9 mouse cellular contexts compared by ENCODE assay signal in genomic region chr2:114853715-114854530, GRCm38 (mm10).
A peak's percentile ranks its signal among the peaks of the same experiment; 100 is the strongest.
DNase-seq lines count a peak whose midpoint lies in the region; ATAC-seq and TF ChIP-seq lines count a peak whose summit lies in the region.
"Had no signal": no experiment of that assay in that cellular context is flagged by ENCODE, and none has a peak within 500 bp of the region (broad histone marks: within the 10 kb centered on the region; RNA-seq: fewer than 3 reads in every experiment).

No protein-coding gene starts in this region.

- no peak for ATAC-seq in heart, embryonic 12.5 days (ENCODE audit: insufficient number of reproducible peaks, low FRiP score)
- ATAC-seq in midbrain, embryonic 16.5 days = peak; percentile 96

- intact Hi-C loops in heart, adult 2 months (cut with DNase I) = loop anchor here (5.0 to 10.0 kb wide), 4 partner anchors 589 to 1253 kb away; no protein-coding TSS in a partner anchor
- intact Hi-C loops in gastrocnemius, postnatal 14 days (cut with DNase I; ENCODE audit: low total_unique reads) = no loop called here
- intact Hi-C loops in left cerebral cortex, postnatal 36 days (cut with DNase I) = loop anchor here (10.0 kb wide), 6 partner anchors 391 to 1971 kb away; partner anchors contain the start of gene Meis2

- H3K36me3 ChIP-seq in heart, adult 2 months (ENCODE audit: control insufficient read depth, insufficient read depth, low read length) = no peaks in the 10 kb centered on the region
- H3K36me3 ChIP-seq in heart, embryonic 12.5 days = no peaks in the 10 kb centered on the region
- H3K36me3 ChIP-seq in midbrain, embryonic 16.5 days (ENCODE audit: control insufficient read depth, insufficient read depth, low read length) = no peaks in the 10 kb centered on the region
- H3K36me3 ChIP-seq: stomach, embryonic 15.5 days had no signal

- no peak overlapping the region for H3K4me3 ChIP-seq in heart, adult 2 months
- H3K4me3 ChIP-seq in heart, embryonic 12.5 days = no peak overlapping the region
- H3K4me3 ChIP-seq in cortical plate, adult 2 months (ENCODE audit: insufficient read depth, low read length) = no peak overlapping the region; the same call in 1 of the 2 replicates
- no peak overlapping the region; the same call in 1 of the 2 replicates for H3K4me3 ChIP-seq in midbrain, embryonic 16.5 days (ENCODE audit: low read depth, low read length)
- H3K4me3 ChIP-seq: stomach, embryonic 15.5 days had no signal

- TF ChIP-seq EP300 in heart, adult 2 months (IDR thresholded peaks at IDR 0.05; ENCODE audit: insufficient read depth, low read depth, low read length) = no peak

- peak; percentile 91 for TF ChIP-seq CTCF in heart, adult 2 months (IDR thresholded peaks at IDR 0.05)
- TF ChIP-seq CTCF in cortical plate, adult 2 months (IDR thresholded peaks at IDR 0.05; ENCODE audit: extremely low read depth, insufficient read depth, low read length) = peak; percentile 83

- no peaks in the 10 kb centered on the region for H3K4me1 ChIP-seq in heart, adult 2 months (ENCODE audit: control insufficient read depth, insufficient read depth, low read length)
- no peaks in the 10 kb centered on the region for H3K4me1 ChIP-seq in heart, embryonic 12.5 days (replicated peaks)
- H3K4me1 ChIP-seq in cortical plate, adult 2 months (ENCODE audit: control insufficient read depth, insufficient read depth, low read length) = no peaks in the 10 kb centered on the region
- peaks cover 5% of the 10 kb centered on the region for H3K4me1 ChIP-seq in midbrain, embryonic 16.5 days (ENCODE audit: control insufficient read depth, insufficient read depth, low read length)
- H3K4me1 ChIP-seq: stomach, embryonic 15.5 days had no signal

- DNase-seq in heart, adult 2 months = peak; percentile 37 to 64
- peak; percentile 32 for DNase-seq in gastrocnemius, postnatal 14 days
- peak; percentile 77 for DNase-seq in kidney, adult 18-20 months
- DNase-seq in left cerebral cortex, postnatal 36 days (ENCODE audit: low spot score in 2 of 2) = peak; percentile 71 to 72
- peak; percentile 82 for DNase-seq in testis, postnatal 10 days (ENCODE audit: low spot score)

- no peak for TF ChIP-seq POLR2A in heart, adult 2 months (IDR thresholded peaks at IDR 0.05; ENCODE audit: insufficient read depth, low read depth, low read length)
- TF ChIP-seq POLR2A in cortical plate, adult 2 months (IDR thresholded peaks at IDR 0.05; ENCODE audit: extremely low read depth, insufficient read depth, low read length) = no peak

- no peak overlapping the region for H3K4me2 ChIP-seq in heart, embryonic 12.5 days
- H3K4me2 ChIP-seq in midbrain, embryonic 16.5 days (ENCODE audit: low read length) = peak overlapping the region; percentile 20; the same call in 1 of the 2 replicates
- H3K4me2 ChIP-seq: stomach, embryonic 15.5 days had no signal

- H3K9ac ChIP-seq in heart, adult 2 months (ENCODE audit: low read depth, low read length) = no peak overlapping the region
- no peak overlapping the region for H3K9ac ChIP-seq in heart, embryonic 12.5 days
- H3K9ac ChIP-seq in midbrain, embryonic 16.5 days (ENCODE audit: low read depth, low read length) = no peak overlapping the region
- H3K9ac ChIP-seq: stomach, embryonic 15.5 days had no signal

- H3K27ac ChIP-seq in heart, adult 2 months = no peak overlapping the region
- no peak overlapping the region for H3K27ac ChIP-seq in heart, embryonic 12.5 days (ENCODE audit: poor library complexity, severe bottlenecking)
- no peak overlapping the region for H3K27ac ChIP-seq in cortical plate, adult 2 months (ENCODE audit: insufficient read depth, low read length)
- no peak overlapping the region for H3K27ac ChIP-seq in midbrain, embryonic 16.5 days (ENCODE audit: low read length)
- H3K27ac ChIP-seq: stomach, embryonic 15.5 days had no signal

- H3K27me3 ChIP-seq in heart, adult 2 months (ENCODE audit: control insufficient read depth, insufficient read depth, low read length) = no peaks in the 10 kb centered on the region
- H3K27me3 ChIP-seq in heart, embryonic 12.5 days (replicated peaks) = no peaks in the 10 kb centered on the region
- no peaks in the 10 kb centered on the region for H3K27me3 ChIP-seq in midbrain, embryonic 16.5 days (ENCODE audit: control insufficient read depth, insufficient read depth, low read depth, low read length)
- H3K27me3 ChIP-seq: stomach, embryonic 15.5 days had no signal

- no peaks in the 10 kb centered on the region for H3K9me3 ChIP-seq in heart, embryonic 12.5 days (replicated peaks)
- H3K9me3 ChIP-seq in midbrain, embryonic 16.5 days (replicated peaks; ENCODE audit: control insufficient read depth, low read length, poor library complexity, severe bottlenecking) = no peaks in the 10 kb centered on the region
- H3K9me3 ChIP-seq: stomach, embryonic 15.5 days had no signal

- H3K79me2 ChIP-seq in heart, adult 2 months (replicated peaks; ENCODE audit: control insufficient read depth, insufficient read depth, low read length) = no peaks in the 10 kb centered on the region

- 45% methylated on average over 13 of the region's 13 CpGs for WGBS in heart, adult 2 months
- WGBS in heart, embryonic 12.5 days = 43% methylated on average over 13 of the region's 13 CpGs
- 37% methylated on average over 13 of the region's 13 CpGs for WGBS in midbrain, embryonic 16.5 days

Comparison
In these comparisons a context has a peak if more than half of its experiments do, and no peak if none do; other contexts are left out.
1. DNase-seq: peak in every context shown above with its lines; median percentile 82 in testis, postnatal 10 days; 77 in kidney, adult 18-20 months; 72 in left cerebral cortex, postnatal 36 days; 50 in heart, adult 2 months; 32 in gastrocnemius, postnatal 14 days.